16 mouse cellular contexts compared by ENCODE assay signal in genomic region chr15:73916940-73917339, GRCm38 (mm10).
DNase-seq lines count a peak whose midpoint lies in the region; ATAC-seq and TF ChIP-seq lines count a peak whose summit lies in the region.
"Had no signal": no experiment of that assay in that cellular context is flagged by ENCODE, and none has a peak within 500 bp of the region (broad histone marks: within the 10 kb centered on the region; RNA-seq: fewer than 3 reads in every experiment).

No protein-coding gene starts in this region.

- no peaks in the 10 kb centered on the region for H3K4me1 ChIP-seq in testis, adult 2 months (ENCODE audit: control insufficient read depth, insufficient read depth, low read length)
- peaks cover 38% of the 10 kb centered on the region for H3K4me1 ChIP-seq in olfactory bulb, adult 2 months (ENCODE audit: control insufficient read depth, insufficient read depth, low read length)
- H3K4me1 ChIP-seq: embryonic facial prominence, embryonic 12.5 days; heart, embryonic 15.5 days; hindbrain, embryonic 10.5 days; limb, embryonic 15.5 days; midbrain, embryonic 12.5 days had no signal

- 66% methylated on average over 4 of the region's 4 CpGs for WGBS in olfactory bulb, adult 2 months

- intact Hi-C loops in left cerebral cortex, adult 2 months (cut with DNase I) = no loop called here

- no peaks in the 10 kb centered on the region for H3K36me3 ChIP-seq in testis, adult 2 months (ENCODE audit: control insufficient read depth, insufficient read depth, low read length)
- H3K36me3 ChIP-seq: embryonic facial prominence, embryonic 12.5 days; heart, embryonic 15.5 days; hindbrain, embryonic 10.5 days; limb, embryonic 15.5 days; midbrain, embryonic 12.5 days had no signal

- H3K27ac ChIP-seq in left cerebral cortex, adult 2 months = no peak overlapping the region
- H3K27ac ChIP-seq in testis, adult 2 months (ENCODE audit: control insufficient read depth, insufficient read depth, low read depth, low read length) = no peak overlapping the region
- H3K27ac ChIP-seq in olfactory bulb, adult 2 months (ENCODE audit: insufficient read depth, low read depth, low read length) = no peak overlapping the region
- H3K27ac ChIP-seq: embryonic facial prominence, embryonic 12.5 days; heart, embryonic 15.5 days; hindbrain, embryonic 10.5 days; limb, embryonic 15.5 days; midbrain, embryonic 12.5 days had no signal

- peak; percentile 1 for DNase-seq in CD4-positive, CD25-positive, alpha-beta regulatory T cell, adult 2 months (ENCODE audit: low read depth, low spot score)
- DNase-seq in left cerebral cortex, adult 2 months (ENCODE audit: extremely low spot score in 1 of 2, low spot score in 2 of 2) = no peak
- no peak for DNase-seq in left cerebral cortex, adult 9 months (ENCODE audit: low spot score in 2 of 2)
- no peak for DNase-seq in testis, postnatal 14 days (ENCODE audit: low spot score)
- no peak for DNase-seq in thymus, postnatal 10 days (ENCODE audit: low spot score in 2 of 2)
- DNase-seq: cerebellum, adult 11 months; heart, adult 11 months; kidney, postnatal 25 days had no signal

- no peak overlapping the region for H3K4me3 ChIP-seq in left cerebral cortex, adult 2 months
- no peak overlapping the region for H3K4me3 ChIP-seq in testis, adult 2 months (ENCODE audit: control insufficient read depth, low read depth, low read length)
- no peak overlapping the region for H3K4me3 ChIP-seq in olfactory bulb, adult 2 months (ENCODE audit: insufficient read depth, low read depth, low read length)
- H3K4me3 ChIP-seq: embryonic facial prominence, embryonic 12.5 days; heart, embryonic 15.5 days; hindbrain, embryonic 10.5 days; limb, embryonic 15.5 days; midbrain, embryonic 12.5 days had no signal

- H3K27me3 ChIP-seq in testis, adult 2 months (ENCODE audit: control insufficient read depth, insufficient read depth, low read length) = no peaks in the 10 kb centered on the region
- H3K27me3 ChIP-seq: embryonic facial prominence, embryonic 12.5 days; heart, embryonic 15.5 days; limb, embryonic 15.5 days had no signal

- peak; percentile 36 for TF ChIP-seq CTCF in left cerebral cortex, adult 2 months (IDR thresholded peaks at IDR 0.05)
- peak; percentile 86; the same call in 1 of the 2 replicates for TF ChIP-seq CTCF in testis, adult 2 months (IDR thresholded peaks at IDR 0.05; ENCODE audit: control insufficient read depth, insufficient read depth, insufficient replicate concordance, low read depth, low read length)
- peak; percentile 19; the same call in 1 of the 2 replicates for TF ChIP-seq CTCF in olfactory bulb, adult 2 months (IDR thresholded peaks at IDR 0.05; ENCODE audit: insufficient read depth, low read depth, low read length)

- no peak for TF ChIP-seq POLR2A in testis, adult 2 months (IDR thresholded peaks at IDR 0.05; ENCODE audit: control insufficient read depth, low read depth, low read length)
- no peak for TF ChIP-seq POLR2A in olfactory bulb, adult 2 months (IDR thresholded peaks at IDR 0.05; ENCODE audit: insufficient read depth, low read depth, low read length)

- ATAC-seq in CD4-positive, CD25-positive, alpha-beta regulatory T cell, adult 4 months = no peak

Comparison
In these comparisons a context has a peak if more than half of its experiments do, and no peak if none do; other contexts are left out.
1. CTCF ChIP-seq: peak in every context shown above with its lines; median percentile 86 in testis, adult 2 months; 36 in left cerebral cortex, adult 2 months; 19 in olfactory bulb, adult 2 months.